Mouse (Mus musculus): Measurements from ENCODE around the gene Gm21976. TPM values are rescaled to one million over a fixed set of nuclear protein-coding genes. Genes with fewer than 3 reads are reported as not detected.

Gene Gm21976
- polyA plus RNA-seq, 1 experiment = 0.36 TPM

GRCm38 (mm10) chr13:98332106-98332505 is 52.4 kb downstream of the Gm21976 start:
- no peak overlapping the region for H3K4me3 ChIP-seq (ENCODE audit: control insufficient read depth, low read depth, low read length)
- no peaks in the 10 kb centered on the region for H3K4me1 ChIP-seq (ENCODE audit: control insufficient read depth, insufficient read depth, low read length)
- TF ChIP-seq POLR2A (IDR thresholded peaks at IDR 0.05; ENCODE audit: control insufficient read depth, low read depth, low read length) = no peak
- TF ChIP-seq CTCF (IDR thresholded peaks at IDR 0.05; ENCODE audit: control insufficient read depth, insufficient read depth, insufficient replicate concordance, low read depth, low read length) = no peak
- H3K36me3 ChIP-seq (ENCODE audit: control insufficient read depth, insufficient read depth, low read length) = no peaks in the 10 kb centered on the region
- no peaks in the 10 kb centered on the region for H3K27me3 ChIP-seq (ENCODE audit: control insufficient read depth, insufficient read depth, low read length)
- H3K27ac ChIP-seq (ENCODE audit: control insufficient read depth, insufficient read depth, low read depth, low read length) = no peak overlapping the region

- TF ChIP-seq CTCF (IDR thresholded peaks at IDR 0.05; ENCODE audit: control insufficient read depth, insufficient read depth, insufficient replicate concordance, low read depth, low read length) = no peak
- no peak for TF ChIP-seq POLR2A (IDR thresholded peaks at IDR 0.05; ENCODE audit: control insufficient read depth, low read depth, low read length)
- Histone ChIP-seq H3K36me3 (ENCODE audit: control insufficient read depth, insufficient read depth, low read length) (no peaks in the 10 kb centered on the region), H3K4me3 (ENCODE audit: control insufficient read depth, low read depth, low read length) (no peak overlapping the region), H3K27me3 (ENCODE audit: control insufficient read depth, insufficient read depth, low read length) (no peaks in the 10 kb centered on the region), H3K27ac (ENCODE audit: control insufficient read depth, insufficient read depth, low read depth, low read length) (no peak overlapping the region), H3K4me1 (ENCODE audit: control insufficient read depth, insufficient read depth, low read length) (no peaks in the 10 kb centered on the region)
Measured at GRCm38 (mm10) chr13:98336205-98336604, 56.5 kb downstream of the Gm21976 start.

GRCm38 (mm10) chr13:98340506-98340905 is 60.8 kb downstream of the Gm21976 start:
- H3K27ac ChIP-seq (ENCODE audit: control insufficient read depth, insufficient read depth, low read depth, low read length) = no peak overlapping the region
- TF ChIP-seq CTCF (IDR thresholded peaks at IDR 0.05; ENCODE audit: control insufficient read depth, insufficient read depth, insufficient replicate concordance, low read depth, low read length) (no peak), POLR2A (IDR thresholded peaks at IDR 0.05; ENCODE audit: control insufficient read depth, low read depth, low read length) (no peak)
- no peaks in the 10 kb centered on the region for H3K27me3 ChIP-seq (ENCODE audit: control insufficient read depth, insufficient read depth, low read length)
- no peaks in the 10 kb centered on the region for H3K36me3 ChIP-seq (ENCODE audit: control insufficient read depth, insufficient read depth, low read length)
- H3K4me3 ChIP-seq (ENCODE audit: control insufficient read depth, low read depth, low read length) = no peak overlapping the region
- H3K4me1 ChIP-seq (ENCODE audit: control insufficient read depth, insufficient read depth, low read length) = no peaks in the 10 kb centered on the region

GRCm38 (mm10) chr13:98349491-98349890 is 69.8 kb downstream of the Gm21976 start:
- H3K36me3 ChIP-seq (ENCODE audit: control insufficient read depth, insufficient read depth, low read length) = no peaks in the 10 kb centered on the region
- H3K27me3 ChIP-seq (ENCODE audit: control insufficient read depth, insufficient read depth, low read length) = peaks cover 5% of the 10 kb centered on the region; the same call in 1 of the 2 replicates
- TF ChIP-seq CTCF (IDR thresholded peaks at IDR 0.05; ENCODE audit: control insufficient read depth, insufficient read depth, insufficient replicate concordance, low read depth, low read length) (no peak), POLR2A (IDR thresholded peaks at IDR 0.05; ENCODE audit: control insufficient read depth, low read depth, low read length) (no peak)
- H3K27ac ChIP-seq (ENCODE audit: control insufficient read depth, insufficient read depth, low read depth, low read length) = no peak overlapping the region
- peaks cover 4% of the 10 kb centered on the region for H3K4me1 ChIP-seq (ENCODE audit: control insufficient read depth, insufficient read depth, low read length)
- H3K4me3 ChIP-seq (ENCODE audit: control insufficient read depth, low read depth, low read length) = no peak overlapping the region

GRCm38 (mm10) chr13:98351527-98351926 is 71.8 kb downstream of the Gm21976 start:
- no peak for TF ChIP-seq POLR2A (IDR thresholded peaks at IDR 0.05; ENCODE audit: control insufficient read depth, low read depth, low read length)
- TF ChIP-seq CTCF (IDR thresholded peaks at IDR 0.05; ENCODE audit: control insufficient read depth, insufficient read depth, insufficient replicate concordance, low read depth, low read length) = peak; percentile 42; the same call in 1 of the 2 replicates
- Histone ChIP-seq H3K27me3 (ENCODE audit: control insufficient read depth, insufficient read depth, low read length) (peaks cover 9% of the 10 kb centered on the region), H3K36me3 (ENCODE audit: control insufficient read depth, insufficient read depth, low read length) (no peaks in the 10 kb centered on the region)

GRCm38 (mm10) chr13:98352381-98352975 is 72.8 kb downstream of the Gm21976 start:
- no peak overlapping the region for H3K4me3 ChIP-seq (ENCODE audit: control insufficient read depth, low read depth, low read length)
- TF ChIP-seq CTCF (IDR thresholded peaks at IDR 0.05; ENCODE audit: control insufficient read depth, insufficient read depth, insufficient replicate concordance, low read depth, low read length) (no peak), POLR2A (IDR thresholded peaks at IDR 0.05; ENCODE audit: control insufficient read depth, low read depth, low read length) (no peak)
- H3K27ac ChIP-seq (ENCODE audit: control insufficient read depth, insufficient read depth, low read depth, low read length) = no peak overlapping the region
- peaks cover 12% of the 10 kb centered on the region for H3K27me3 ChIP-seq (ENCODE audit: control insufficient read depth, insufficient read depth, low read length)
- peaks cover 18% of the 10 kb centered on the region for H3K4me1 ChIP-seq (ENCODE audit: control insufficient read depth, insufficient read depth, low read length)
- no peaks in the 10 kb centered on the region for H3K36me3 ChIP-seq (ENCODE audit: control insufficient read depth, insufficient read depth, low read length)

More at GRCm38 (mm10) chr13:98351527-98351926, 71.8 kb downstream of the Gm21976 start:
- no peak overlapping the region for H3K27ac ChIP-seq (ENCODE audit: control insufficient read depth, insufficient read depth, low read depth, low read length)
- H3K4me1 ChIP-seq (ENCODE audit: control insufficient read depth, insufficient read depth, low read length) = peaks cover 18% of the 10 kb centered on the region
- H3K4me3 ChIP-seq (ENCODE audit: control insufficient read depth, low read depth, low read length) = no peak overlapping the region

- Histone ChIP-seq H3K27ac (ENCODE audit: control insufficient read depth, insufficient read depth, low read depth, low read length) (no peak overlapping the region), H3K27me3 (ENCODE audit: control insufficient read depth, insufficient read depth, low read length) (peaks cover 12% of the 10 kb centered on the region), H3K36me3 (ENCODE audit: control insufficient read depth, insufficient read depth, low read length) (no peaks in the 10 kb centered on the region), H3K4me3 (ENCODE audit: control insufficient read depth, low read depth, low read length) (no peak overlapping the region; the same call in 1 of the 2 replicates), H3K4me1 (ENCODE audit: control insufficient read depth, insufficient read depth, low read length) (peaks cover 18% of the 10 kb centered on the region)
- TF ChIP-seq CTCF (IDR thresholded peaks at IDR 0.05; ENCODE audit: control insufficient read depth, insufficient read depth, insufficient replicate concordance, low read depth, low read length) (no peak), POLR2A (IDR thresholded peaks at IDR 0.05; ENCODE audit: control insufficient read depth, low read depth, low read length) (no peak)
Measured at GRCm38 (mm10) chr13:98353709-98354089, 74.0 kb downstream of the Gm21976 start.
